Mouse (Mus musculus) large intestine, adult 2 months (tissue): ENCODE measurements around the gene Slitrk3. TPM values are rescaled to one million over a fixed set of nuclear protein-coding genes. Genes with fewer than 3 reads are reported as not detected.
A peak's percentile ranks its signal among the peaks of the same experiment; 100 is the strongest.
"Not testable (repeated sequence)": the region's sequence is repeated elsewhere in the genome, so short reads cannot be mapped to it uniquely, and the experiment has no call there.

Experiments
- DNase-seq: peaks from one replicate; pipeline ENCODE4 v3.0.0-alpha.2; 2012; ENCODE audit warnings: low read depth, low spot score
- WGBS: fragments of 180-500 bp; shearing (Covaris S2); methylation state at CpG from one replicate; pipeline ENCODE4 v1.1.7; 2018; 5-methylcytosine and 5-hydroxymethylcytosine counted together
- polyA plus RNA-seq: library from polyadenylated mRNA; depleted of rRNA; stranded (reverse); fragments of >200 nt; gene quantifications from 2 replicates; pipeline ENCODE4 v1.2.3, GENCODE M21; 2012; rRNA removed

Gene Slitrk3
- 0.30 and 0.38 TPM in 2 replicates for polyA plus RNA-seq

DNA sequence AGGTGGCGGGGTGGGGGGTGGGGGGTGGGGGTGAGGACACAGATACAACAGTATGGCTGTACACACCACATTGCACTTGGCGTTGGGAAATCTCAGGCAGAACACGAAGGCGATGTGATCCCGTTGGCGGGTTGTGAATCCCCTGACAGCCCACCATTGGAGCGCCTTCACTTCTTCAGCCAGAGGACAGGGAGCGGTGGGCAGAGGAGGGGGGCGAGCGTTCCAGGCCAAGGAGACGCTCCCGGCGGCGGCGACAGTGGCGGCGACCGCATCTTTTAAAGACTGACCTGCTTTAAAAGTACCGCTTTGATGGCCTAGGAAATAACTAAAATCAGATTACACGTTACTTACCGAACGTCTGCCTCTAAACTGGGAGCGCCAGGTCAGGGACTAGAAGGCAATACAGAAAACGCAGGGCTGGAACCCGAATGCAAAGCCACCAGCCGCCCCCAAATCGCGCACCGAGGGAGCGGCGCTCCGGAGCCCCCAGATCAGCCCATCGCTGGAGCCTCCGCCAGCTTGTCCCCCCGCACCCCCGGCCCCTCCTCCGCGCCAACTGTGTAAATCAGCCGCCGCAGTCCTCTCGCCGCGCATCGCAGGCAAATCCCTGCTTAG lies at the start of gene Slitrk3:
Slitrk3 (minus strand) TSS at position 607 of the 615 bp plus-strand sequence.
- no peak for DNase-seq
- WGBS: under 1% methylated on average over 44 of the region's 44 CpGs

DNA sequence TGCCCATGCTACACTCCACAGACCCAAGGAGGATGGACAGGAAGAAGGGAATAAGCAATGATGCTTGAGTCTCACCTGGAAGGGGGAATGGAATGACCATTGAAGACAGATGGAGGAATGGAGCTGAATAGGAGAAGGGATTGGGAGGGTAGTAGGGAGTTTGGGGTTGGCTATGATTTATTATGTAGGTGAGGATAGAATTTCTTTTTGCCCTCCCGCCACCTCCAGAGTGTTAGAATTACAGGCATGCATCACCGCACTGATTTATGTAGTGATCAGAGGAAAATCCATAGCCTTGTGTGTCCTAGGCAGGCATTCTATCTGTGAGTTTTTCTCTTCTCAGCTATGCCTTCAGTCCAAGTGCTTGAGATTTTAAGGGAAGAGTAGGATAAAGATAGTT lies 36.8 kb upstream of the Slitrk3 start:
- WGBS: 90% methylated on average over 2 of the region's 2 CpGs

DNA sequence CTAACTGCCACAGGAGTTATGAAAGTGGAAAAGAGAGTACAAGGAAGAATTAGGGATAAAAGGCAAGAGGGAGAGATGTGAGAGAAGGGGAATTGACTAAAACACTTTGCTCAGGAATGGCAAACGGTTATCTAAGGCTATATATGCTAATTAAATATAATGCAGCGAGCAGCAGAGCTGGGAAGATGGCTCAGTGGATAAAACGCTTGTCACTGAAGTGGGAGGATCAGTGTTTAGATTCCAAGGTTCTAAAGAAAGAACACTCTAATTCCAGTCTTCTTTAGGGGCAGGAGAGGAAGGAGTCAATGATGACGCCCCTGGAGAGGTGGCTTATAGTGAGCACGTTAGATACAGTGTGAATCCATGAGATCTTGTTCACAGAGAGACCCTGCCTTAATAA lies 27.0 kb upstream of the Slitrk3 start:
- 60% methylated on average over 5 of the region's 5 CpGs for WGBS
- DNase-seq: no peak

More for the DNA sequence above, 36.8 kb upstream of the Slitrk3 start:
- not testable (repeated sequence) for DNase-seq

DNA sequence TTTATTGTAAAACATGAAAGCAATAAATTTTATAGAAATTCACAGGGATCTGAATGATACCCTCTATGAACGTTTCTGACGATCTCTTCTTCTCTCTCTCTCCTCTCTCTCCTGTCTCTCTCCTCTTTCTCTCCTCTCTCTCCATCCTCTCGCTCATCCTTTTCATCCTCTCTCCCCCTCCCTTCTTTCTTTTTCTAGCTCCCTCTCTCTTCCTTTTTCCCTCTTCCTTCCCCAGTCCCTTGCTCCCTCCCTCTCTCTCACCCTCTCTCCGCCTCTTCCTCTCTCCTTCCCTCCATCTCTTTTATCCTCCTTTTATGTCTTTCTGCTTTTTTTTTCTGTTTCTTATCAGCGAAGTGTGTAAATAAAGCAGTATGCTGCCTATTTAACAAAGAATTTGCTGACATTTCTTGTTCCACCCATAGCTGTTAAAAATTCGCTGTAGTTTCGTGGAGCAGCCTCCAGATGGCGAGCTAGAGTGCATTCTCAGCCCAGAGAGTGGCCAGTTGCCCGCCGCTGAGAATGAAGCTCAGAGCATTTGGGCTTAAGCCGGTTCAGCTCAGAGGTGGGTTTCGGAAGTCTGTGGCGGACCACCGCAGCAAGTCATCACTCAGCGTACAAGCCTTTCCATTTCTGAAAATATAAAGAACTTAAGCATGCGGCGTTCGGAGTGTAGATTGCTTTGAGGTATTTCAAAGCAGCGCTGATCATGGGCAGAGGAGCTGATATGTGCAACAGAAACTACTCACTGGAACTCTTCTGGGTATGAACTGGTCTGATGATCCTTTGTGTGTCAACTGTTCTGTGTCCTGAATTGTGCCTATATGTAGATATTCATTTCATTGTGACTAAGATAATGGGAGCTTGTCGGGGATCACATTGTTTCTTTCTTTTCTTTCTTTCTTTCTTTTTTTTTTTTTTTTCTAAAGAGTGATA lies 8.5 kb upstream of the Slitrk3 start:
- 12% methylated on average over 20 of the region's 20 CpGs for WGBS
- DNase-seq: no peak

DNA sequence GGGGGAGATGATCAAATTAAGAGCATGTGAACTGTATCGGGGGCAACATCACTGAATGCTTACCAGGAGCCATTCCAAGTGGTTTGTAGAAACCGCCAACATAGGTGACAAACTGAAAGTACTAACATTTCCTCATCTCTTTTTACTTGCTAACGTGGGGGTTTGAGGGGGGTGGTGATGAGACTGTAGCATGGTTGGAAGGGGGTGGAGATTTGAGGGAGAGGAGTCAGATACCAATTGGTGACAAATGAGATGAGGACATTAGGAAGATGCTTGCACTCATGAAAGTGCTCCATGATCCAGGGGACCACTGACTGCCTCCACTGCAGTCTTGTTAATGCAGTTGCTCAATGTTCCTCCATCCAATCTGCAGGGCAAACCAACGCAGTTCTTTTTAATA lies 587 bp upstream of the Slitrk3 start:
- no peak for DNase-seq
- WGBS: 20% methylated on average over 4 of the region's 4 CpGs

DNA sequence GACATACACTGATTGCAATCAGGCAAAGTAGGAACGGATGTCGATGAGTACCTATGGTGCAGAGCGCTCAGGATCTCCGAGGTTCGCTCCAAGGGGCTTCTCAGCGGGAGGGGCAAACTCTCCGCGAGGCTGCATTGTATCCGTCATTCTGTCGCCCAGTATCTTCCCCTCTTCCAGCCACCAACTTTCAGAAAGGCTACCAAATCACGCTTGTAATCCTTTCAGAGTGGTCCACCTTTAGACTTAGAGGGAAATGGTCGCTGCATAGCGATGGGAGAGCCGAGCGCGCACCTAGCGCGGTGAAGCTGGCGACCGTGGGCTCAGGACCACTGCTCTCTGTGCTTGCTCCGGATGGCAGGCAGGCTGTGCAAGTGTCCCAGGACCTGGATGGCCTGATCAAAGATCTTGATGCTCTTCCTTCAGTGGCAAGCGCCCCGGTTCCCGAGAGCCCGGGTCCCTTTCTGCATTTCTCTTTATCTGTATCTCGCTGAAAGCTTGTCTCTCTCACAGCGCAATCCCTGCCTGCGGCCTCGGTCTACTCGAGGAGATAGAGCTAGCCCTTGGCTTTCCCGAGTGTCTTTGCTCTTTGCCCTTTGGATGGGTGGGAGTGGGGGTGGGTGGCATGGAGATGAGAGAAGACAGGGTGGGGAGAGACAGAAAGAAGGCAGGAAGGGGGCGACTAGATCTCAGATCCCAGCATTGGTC lies 959 bp downstream of the Slitrk3 start:
- 5% methylated on average over 31 of the region's 32 CpGs for WGBS
- DNase-seq: no peak

DNA sequence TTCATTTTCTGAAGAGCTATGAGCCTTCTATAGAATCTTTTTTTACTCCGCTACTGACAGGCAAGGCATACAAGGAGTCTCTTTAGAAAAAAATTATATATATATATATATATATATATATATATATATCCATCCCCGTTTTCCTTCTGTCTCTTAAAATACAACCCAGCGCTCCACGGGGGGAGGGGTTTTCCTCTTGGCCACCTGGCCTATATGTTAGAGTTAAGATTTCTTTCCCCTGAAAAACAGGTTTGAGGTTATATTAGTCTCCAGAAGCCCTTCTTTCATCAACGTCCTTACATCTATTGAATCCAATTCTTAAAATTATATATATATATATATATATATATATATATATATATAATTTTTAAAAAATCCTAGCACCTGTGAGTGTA lies 1.6 kb downstream of the Slitrk3 start:
- no peak for DNase-seq
- WGBS: 41% methylated on average over 5 of the region's 5 CpGs

DNA sequence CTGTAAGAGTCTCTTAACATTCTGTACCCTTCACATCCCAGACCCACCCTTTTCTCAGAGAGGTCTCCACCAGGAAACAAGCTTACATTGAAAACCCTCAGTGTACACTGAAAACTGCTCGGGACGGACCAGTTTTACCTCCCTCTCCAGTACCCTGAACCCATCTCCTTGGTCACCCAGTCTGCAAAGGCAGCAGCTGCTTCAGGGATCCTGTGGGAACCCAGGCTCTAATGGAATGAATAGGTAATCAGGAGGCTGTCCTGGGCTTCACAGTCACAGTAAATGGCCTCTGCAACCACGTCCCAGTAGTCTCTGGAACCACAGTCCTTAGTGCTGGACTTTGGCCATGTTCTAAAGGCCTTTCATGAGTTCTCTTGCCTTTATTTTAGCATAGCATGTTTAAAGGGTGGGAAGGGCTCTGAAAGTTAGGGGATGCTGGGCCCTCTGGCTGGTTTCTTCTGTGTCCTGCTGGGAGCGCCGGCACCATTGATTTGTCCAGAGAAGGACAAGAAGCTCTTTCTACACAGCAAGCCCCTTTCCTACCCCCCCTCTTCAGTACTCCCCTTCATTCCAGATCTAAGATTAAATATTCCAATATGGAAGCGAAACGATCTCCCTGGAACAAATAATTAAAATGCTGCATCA lies 2.1 kb downstream of the Slitrk3 start:
- WGBS: 54% methylated on average over 7 of the region's 7 CpGs
- DNase-seq: no peak

DNA sequence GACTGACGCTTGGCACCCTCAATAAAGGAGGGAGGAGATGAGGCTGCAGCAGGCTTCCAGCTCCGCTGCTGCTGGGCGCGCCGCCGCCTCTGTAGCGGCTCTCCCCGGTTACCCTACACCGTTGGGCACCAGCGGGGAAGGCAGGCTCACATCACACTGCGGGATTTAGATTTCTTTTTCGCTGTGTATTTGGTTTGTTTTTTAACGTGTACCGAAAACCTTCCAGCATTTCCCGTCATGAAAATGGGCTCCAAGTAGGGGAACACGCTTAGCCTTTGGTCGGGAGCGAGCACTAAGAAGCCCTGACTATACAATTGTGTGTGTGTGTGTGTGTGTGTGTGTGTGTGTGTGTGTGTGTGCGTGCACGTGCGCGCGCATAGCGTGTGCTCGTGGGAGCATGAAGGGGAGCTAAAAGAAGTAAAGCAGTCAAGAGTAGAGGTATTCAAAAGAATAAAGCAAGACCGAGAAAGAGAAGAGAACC lies 4.1 kb downstream of the Slitrk3 start:
- 2% methylated on average over 26 of the region's 26 CpGs for WGBS
- no peak for DNase-seq

DNA sequence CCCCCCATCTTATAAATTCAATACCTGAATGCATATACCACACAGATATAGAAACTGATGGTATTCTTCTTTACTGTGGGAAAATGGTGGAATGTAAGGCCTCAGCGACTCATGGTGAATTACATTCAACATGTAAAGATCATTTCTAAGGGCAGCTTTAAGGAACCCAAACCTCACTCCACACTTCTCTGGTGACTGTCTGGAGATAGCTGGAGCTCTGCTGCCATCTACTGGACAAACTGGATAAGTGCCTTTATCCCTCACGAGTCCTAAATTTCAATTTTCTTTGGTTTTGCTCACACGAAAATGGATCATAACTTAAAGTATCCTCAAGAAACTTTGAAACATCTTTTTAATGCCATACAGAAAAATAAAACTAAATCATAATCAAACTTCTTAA lies 11.4 kb downstream of the Slitrk3 start:
- peak; percentile 27 for DNase-seq
- under 1% methylated on average over 3 of the region's 3 CpGs for WGBS

DNA sequence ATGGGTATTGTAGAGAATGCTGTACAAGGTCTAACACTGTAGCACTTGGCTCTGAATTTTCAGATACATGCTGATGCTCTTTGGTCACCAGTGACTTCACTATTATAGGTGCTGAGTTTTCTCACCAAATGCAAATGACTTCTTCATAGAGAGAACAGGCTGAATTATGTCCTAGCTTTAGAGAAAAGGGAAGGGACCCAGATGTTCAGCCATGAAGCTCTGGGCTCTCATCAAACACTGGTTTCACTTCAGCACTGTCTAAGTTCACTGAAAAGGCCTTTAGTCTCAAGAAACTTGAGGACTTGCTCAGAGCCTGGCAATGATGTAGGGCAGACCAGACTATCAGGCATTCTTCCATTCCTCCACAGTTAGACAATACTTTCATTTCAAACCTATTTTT lies 15.3 kb downstream of the Slitrk3 start:
- no peak for DNase-seq

DNA sequence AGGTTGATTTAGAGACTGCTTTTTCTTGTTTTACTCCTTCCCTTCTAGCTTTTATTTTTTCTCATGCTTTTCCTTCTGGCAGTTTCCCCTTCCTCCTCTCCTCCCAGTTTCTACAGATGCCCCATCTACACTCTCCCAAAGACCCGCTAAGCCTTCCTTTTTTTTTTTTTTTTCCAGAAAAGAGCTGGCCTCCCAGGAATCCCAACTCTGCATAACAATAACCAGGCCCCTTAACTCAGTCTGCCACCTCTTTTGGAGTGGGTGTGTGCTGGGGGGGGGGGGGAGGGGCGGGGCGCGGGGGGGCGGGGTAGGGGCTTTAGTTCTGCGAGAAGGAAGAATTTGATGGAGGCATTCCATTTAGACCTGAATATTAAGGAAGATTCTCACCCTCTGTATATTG lies 51.6 kb downstream of the Slitrk3 start:
- 37% methylated on average over 6 of the region's 6 CpGs for WGBS

DNA sequence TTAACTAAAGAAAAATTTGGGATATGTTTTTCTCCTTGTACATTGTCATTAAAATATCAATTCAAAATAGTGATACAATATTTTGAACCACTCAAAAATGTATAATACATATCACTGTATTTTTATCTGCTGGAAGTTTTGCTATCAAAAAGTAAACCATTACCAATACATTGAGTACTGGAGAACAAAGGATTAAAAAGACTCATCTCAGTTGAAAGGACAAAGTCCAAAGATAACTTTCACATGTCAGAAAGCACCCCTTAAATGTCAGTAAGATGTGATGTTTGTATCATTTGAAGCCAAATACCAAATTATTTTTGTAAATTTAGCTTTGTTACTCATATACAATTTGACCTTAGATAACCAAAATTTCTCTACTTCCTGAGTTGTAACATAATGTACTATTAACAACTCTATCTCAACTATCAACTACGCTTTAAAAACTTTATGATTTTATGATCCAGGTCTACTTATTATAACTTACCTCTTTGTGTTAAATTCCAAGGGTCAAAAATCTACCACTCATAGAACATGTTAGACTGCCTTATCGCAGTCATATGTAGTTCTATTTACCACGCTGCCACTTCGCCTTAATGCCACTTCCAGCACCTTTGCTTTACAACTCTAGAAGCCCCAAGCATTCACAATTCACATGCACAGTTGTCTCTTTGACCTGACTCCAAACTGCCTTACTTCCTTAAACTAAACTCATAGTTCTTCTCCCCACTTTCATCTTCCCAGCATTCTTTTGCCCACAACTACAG lies 54.5 kb downstream of the Slitrk3 start:
- DNase-seq: no peak
- WGBS: 41% methylated on average over 4 of the region's 4 CpGs

More for the DNA sequence above, 51.6 kb downstream of the Slitrk3 start:
- no peak for DNase-seq

DNA sequence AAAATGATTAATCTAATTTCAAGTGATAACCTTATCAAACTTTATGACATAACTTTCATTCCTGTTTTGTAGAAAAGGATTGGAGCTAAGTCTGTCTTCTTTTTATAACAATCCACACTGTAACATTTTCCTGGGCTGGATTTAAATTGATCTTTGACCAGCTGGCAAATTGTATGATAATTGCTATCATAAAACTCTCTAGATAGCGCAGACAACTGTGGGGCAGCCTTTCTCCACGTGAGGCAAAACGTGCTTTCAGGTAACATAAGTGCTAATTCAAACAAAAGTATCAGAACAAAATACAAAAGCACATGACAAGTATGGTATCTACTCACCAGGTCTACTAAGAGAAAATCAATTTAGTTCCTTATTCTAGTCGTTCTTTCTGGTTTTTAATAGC lies 60.1 kb downstream of the Slitrk3 start:
- peak; percentile 58 for DNase-seq
- 9% methylated on average over 4 of the region's 4 CpGs for WGBS

Other genes starting within 250 kb of the Slitrk3 start
- 97.4 and 371 TPM in 2 replicates for gene Sis, start 89.9 kb downstream of the Slitrk3 start, polyA plus RNA-seq